Mouse (Mus musculus) forebrain, embryonic 11.5 days (tissue): Measurements from ENCODE around the gene Dedd2. TPM values are rescaled to one million over a fixed set of nuclear protein-coding genes. Genes with fewer than 3 reads are reported as not detected.
A peak's percentile ranks its signal among the peaks of the same experiment; 100 is the strongest.

Experiments
- ATAC-seq: fragments of 200-750 bp; cut with Nextera tagmentation; replicated peaks from 2 replicates; pipeline ENCODE4 v1.8.0; 2017; ENCODE audit warnings: moderate TSS enrichment; ENCODE audit not compliant: low FRiP score
- DNase-seq: peaks from one replicate; pipeline ENCODE4 v3.0.0-alpha.2; 2017; ENCODE audit warnings: low spot score
- H3K27ac ChIP-seq: fragments of 300-500 bp; sonication (generic); 2 replicates; pipeline ENCODE4 v1.5.1; 2014; ENCODE audit warnings: low read depth, low read length
- H3K27me3 ChIP-seq: fragments of 300-500 bp; sonication (generic); 2 replicates; pipeline ENCODE4 v1.6.1; 2014; ENCODE audit warnings: mild to moderate bottlenecking, low read length, mixed read lengths; ENCODE audit not compliant: control insufficient read depth, insufficient read depth
- H3K36me3 ChIP-seq: fragments of 300-500 bp; sonication (generic); 2 replicates; pipeline ENCODE4 v1.6.1; 2014; ENCODE audit warnings: mild to moderate bottlenecking, low read length, moderate library complexity, mixed read lengths; ENCODE audit not compliant: control insufficient read depth, insufficient read depth
- H3K4me1 ChIP-seq: fragments of 300-500 bp; sonication (generic); replicated peaks from 2 replicates; pipeline ENCODE4 v1.6.1; 2014; ENCODE audit warnings: low read length, mixed read lengths; ENCODE audit not compliant: control insufficient read depth, insufficient read depth
- H3K4me2 ChIP-seq: fragments of 300-500 bp; sonication (generic); 2 replicates; pipeline ENCODE4 v1.6.1; 2014; ENCODE audit warnings: low read depth, mild to moderate bottlenecking, low read length, moderate library complexity, mixed read lengths; ENCODE audit not compliant: severe bottlenecking
- H3K4me3 ChIP-seq: fragments of 300-500 bp; sonication (generic); 2 replicates; pipeline ENCODE4 v1.5.1; 2014; ENCODE audit warnings: low read depth, low read length
- H3K9ac ChIP-seq: fragments of 300-500 bp; sonication (generic); 2 replicates; pipeline ENCODE4 v1.6.1; 2014; ENCODE audit warnings: low read length
- H3K9me3 ChIP-seq: fragments of 300-500 bp; sonication (generic); 2 replicates; pipeline ENCODE4 v1.6.1; 2016; ENCODE audit warnings: low read length, mixed read lengths; ENCODE audit not compliant: control insufficient read depth
- WGBS: fragments of 180-500 bp; shearing (Covaris S2); extraction: QIAGEN DNeasy Blood & Tissue Kit; methylation state at CpG from one replicate; pipeline ENCODE4 v1.1.7; 2014; 5-methylcytosine and 5-hydroxymethylcytosine counted together
- polyA plus RNA-seq: library from polyadenylated mRNA; unstranded; fragments of >200 nt; fragmentation: Nextera tagmentation; extraction: Ambion mirVana; gene quantifications from 2 replicates; pipeline ENCODE4 v1.2.1, GENCODE M21; 2014

Dedd2 gene
- polyA plus RNA-seq, 1 experiment from 2014 or later, result 11.2 TPM

DNA sequence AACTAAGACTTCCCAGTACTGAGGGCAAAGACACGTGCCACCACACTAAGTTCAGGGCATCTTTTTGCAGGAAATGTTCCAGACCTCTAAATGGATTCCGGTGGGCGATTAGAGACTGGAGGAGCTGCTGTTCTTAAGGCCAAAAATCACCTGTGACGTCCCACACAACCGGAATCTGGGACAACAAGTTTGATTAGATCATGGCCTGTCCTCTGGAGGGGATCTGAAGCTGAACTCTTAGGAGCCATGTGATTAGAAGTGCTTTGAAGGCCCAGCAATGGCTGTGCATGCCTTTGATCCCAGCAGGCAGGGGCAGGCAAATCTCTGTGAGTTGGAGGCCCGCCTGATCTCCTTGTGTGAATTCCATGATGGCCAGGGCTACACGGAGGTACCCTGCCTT lies 20.2 kb upstream of the Dedd2 start:
- Histone ChIP-seq H3K27me3 (no peaks in the 10 kb centered on the region), H3K9me3 (no peaks in the 10 kb centered on the region), H3K36me3 (peaks cover 12% of the 10 kb centered on the region), H3K4me3 (no peak overlapping the region), H3K27ac (no peak overlapping the region), H3K9ac (no peak overlapping the region), H3K4me1 (peaks cover 6% of the 10 kb centered on the region; the same call in 1 of the 2 replicates), H3K4me2 (no peak overlapping the region)
- DNase-seq (no peak), ATAC-seq (no peak)
- whole genome bisulfite sequencing, result 65% methylated on average over 7 of the region's 7 CpGs

DNA sequence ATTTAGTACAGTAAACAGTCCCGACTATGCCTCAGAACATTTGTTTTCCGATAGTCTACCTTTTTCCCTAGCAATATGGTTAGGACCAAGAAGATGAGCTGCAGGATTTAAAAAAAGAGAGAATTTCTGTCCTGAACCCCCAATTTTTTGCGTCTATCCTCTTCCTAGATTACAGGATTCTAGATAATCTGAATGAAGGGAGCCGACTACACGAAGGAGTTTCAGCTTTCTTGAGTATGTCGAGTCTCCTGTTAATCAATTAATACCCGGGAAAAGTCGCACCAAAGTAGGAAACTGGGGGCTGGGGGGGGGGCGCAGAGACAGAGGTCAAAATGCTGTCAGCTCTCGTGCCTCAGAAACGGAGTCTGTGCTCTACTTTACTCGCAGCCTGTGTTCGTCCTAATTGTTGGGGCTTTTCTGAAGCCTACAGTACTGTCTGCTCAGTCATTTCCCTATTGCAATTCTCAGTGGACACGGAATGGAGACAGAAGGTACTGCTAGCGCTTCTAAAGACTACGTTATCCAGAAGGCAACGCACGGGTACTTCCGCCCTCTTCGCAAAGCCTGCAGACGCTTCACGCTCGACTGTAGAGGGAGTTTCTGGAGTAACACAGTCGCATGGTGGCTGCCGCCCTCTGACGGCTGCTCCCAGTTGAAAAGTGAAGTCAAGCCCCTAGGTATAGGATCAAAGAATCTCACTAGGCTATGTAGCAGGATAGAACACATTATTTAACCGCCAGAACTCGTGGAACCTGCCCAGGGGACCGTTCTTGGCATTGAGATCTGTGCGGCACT lies 18.6 kb upstream of the Dedd2 start:
- no peaks in the 10 kb centered on the region for H3K9me3 ChIP-seq
- peak overlapping the region; percentile 55; the same call in 1 of the 2 replicates for H3K27ac ChIP-seq
- peak overlapping the region; percentile 97 for H3K4me3 ChIP-seq
- peak overlapping the region; percentile 43; the same call in 1 of the 2 replicates for H3K9ac ChIP-seq
- no peaks in the 10 kb centered on the region for H3K27me3 ChIP-seq
- peak; percentile 85 for DNase-seq
- ATAC-seq, result peak; percentile 6; the same call in 1 of the 2 replicates
- 5% methylated on average over 30 of the region's 30 CpGs for WGBS
- peaks cover 3% of the 10 kb centered on the region; the same call in 1 of the 2 replicates for H3K36me3 ChIP-seq
- peak overlapping the region; percentile 81 for H3K4me2 ChIP-seq
- peaks cover 6% of the 10 kb centered on the region; the same call in 1 of the 2 replicates for H3K4me1 ChIP-seq

DNA sequence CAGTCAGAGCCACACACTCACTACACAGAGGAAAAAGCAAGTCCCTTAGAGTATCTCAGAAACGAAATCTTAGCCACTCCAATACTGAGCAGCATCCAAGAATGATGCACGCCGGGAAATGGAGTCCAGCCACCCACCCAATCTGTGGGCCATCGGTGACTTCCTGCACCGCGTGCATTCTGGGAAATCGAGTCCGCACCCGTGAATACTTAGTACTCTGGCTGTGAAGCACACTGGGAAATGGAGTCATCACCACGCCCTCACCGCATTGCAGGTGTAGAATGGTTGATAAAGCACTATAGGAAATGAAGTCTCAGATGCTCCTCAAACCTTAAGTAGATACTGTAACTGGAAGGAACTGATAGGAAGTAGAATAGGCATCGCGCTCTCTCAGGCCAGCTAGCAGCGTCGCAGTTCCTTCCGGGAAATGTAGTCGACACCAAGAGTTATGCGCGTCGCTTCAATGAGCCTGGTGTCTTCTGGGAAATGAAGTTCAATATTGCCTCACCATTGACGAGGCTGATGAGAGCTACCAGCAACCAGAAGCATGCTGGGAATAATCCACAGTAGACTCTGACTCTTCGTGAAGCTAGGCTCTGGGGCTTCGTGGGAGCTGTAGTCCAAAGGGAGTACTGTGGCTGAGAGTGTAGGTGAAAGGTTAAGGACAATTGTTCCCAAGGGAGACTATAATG lies 17.7 kb upstream of the Dedd2 start:
- Histone ChIP-seq H3K9me3 (no peaks in the 10 kb centered on the region), H3K9ac (peak overlapping the region; percentile 96; the same call in 1 of the 2 replicates), H3K4me1 (peaks cover 6% of the 10 kb centered on the region; the same call in 1 of the 2 replicates), H3K27me3 (no peaks in the 10 kb centered on the region), H3K4me3 (peak overlapping the region; percentile 97), H3K36me3 (peaks cover 3% of the 10 kb centered on the region; the same call in 1 of the 2 replicates), H3K27ac (peak overlapping the region; percentile 41; the same call in 1 of the 2 replicates), H3K4me2 (peak overlapping the region; percentile 81)
- DNase-seq (peak; percentile 93), ATAC-seq (peak; percentile 93)
- WGBS, result under 1% methylated on average over 23 of the region's 23 CpGs

DNA sequence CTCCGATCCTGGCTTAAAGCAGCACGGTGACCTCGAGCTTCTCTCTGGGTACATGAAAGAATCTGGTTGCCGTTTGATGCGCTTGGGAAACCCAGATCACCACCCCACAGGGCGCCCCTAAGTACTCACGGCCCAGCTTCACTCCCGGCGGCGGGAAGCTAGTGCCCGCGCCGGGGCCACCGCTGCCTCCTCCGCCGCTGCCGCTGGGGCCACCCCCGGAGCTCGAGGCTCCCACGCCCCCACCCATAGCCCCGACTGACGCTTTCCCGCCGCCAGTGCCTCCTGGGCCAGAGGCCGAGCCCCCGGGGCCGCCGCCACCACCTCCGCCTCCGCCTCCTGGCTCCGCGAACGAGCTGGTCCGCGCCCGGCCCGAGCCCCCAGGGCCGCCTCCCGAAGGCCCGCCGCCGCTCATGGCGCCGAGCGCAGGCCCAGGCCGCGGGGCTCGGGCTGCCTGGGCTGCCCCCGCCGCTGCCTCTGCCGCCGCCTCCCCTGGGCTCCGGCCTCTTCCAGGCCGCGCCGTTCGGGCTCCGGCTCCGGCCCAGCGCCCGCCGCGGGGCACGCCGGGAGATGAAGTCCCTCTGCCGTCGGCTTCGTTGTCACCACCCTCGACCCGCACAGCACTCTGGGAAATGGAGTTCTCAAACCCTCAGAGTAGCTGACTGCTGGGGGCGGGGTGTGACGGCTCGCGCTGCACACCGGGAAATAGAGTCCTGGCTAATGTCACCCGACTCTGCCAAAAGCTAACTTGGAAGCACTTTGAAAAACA lies 17.0 kb upstream of the Dedd2 start, which contains the start of gene Gsk3a:
TSS of gene Gsk3a (minus strand) at position 603 of the 766 bp plus-strand sequence.
- Histone ChIP-seq H3K9me3 (no peaks in the 10 kb centered on the region), H3K4me3 (peak within 1 kb of the TSS; percentile 97), H3K4me2 (peak within 1 kb of the TSS; percentile 81), H3K4me1 (peaks cover 6% of the 10 kb centered on the region; the same call in 1 of the 2 replicates), H3K9ac (peak within 1 kb of the TSS; percentile 96), H3K27ac (peak within 1 kb of the TSS; percentile 41), H3K36me3 (no peaks in the 10 kb centered on the region; the same call in 1 of the 2 replicates), H3K27me3 (no peaks in the 10 kb centered on the region)
- ATAC-seq (peak; percentile 88), DNase-seq (peak; percentile 97)
- under 1% methylated on average over 72 of the region's 76 CpGs for WGBS

DNA sequence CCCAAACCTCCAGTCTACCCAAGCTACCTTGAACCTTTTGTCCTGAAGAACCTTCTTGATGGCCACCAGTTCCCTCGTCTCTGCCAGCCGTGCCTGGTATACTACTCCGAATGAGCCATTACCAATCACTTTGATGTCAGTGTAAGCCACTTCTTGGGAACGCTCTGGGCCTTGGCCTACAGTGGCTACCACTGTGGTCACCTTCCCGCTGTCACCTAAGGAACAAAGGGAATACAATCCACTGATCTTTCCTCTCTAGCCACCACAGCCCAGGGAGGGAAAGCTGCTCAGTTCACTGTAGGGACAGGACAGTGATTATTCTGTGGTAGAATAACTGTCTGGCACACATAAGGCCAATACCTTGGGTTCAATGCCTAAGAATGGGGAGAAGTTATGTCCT lies 15.1 kb upstream of the Dedd2 start:
- Histone ChIP-seq H3K4me1 (peaks cover 6% of the 10 kb centered on the region; the same call in 1 of the 2 replicates), H3K9me3 (no peaks in the 10 kb centered on the region), H3K27me3 (no peaks in the 10 kb centered on the region), H3K4me2 (no peak overlapping the region), H3K36me3 (peaks cover 7% of the 10 kb centered on the region; the same call in 1 of the 2 replicates), H3K4me3 (no peak overlapping the region), H3K27ac (no peak overlapping the region), H3K9ac (no peak overlapping the region; the same call in 1 of the 2 replicates)
- no peak for DNase-seq
- 88% methylated on average over 5 of the region's 5 CpGs for WGBS
- no peak for ATAC-seq

DNA sequence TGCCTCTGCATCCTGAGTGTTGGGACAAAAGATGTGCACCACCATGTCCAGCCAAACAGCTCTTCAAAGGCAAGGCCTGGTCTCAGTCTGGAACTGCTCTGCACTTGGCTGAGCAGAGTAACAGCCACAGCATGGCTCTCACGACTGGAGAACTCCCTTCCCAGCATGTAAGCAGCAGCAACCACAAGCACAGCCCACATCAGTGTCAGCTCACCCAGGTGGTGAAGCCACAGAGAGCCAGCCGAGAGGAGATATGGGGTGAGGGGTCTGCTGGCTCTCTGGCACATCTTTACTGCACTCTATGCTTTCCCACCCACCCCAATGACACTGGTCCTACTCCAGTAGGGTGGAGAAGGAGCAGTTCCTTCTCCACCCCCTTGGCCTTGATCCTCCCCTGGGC lies 12.6 kb upstream of the Dedd2 start:
- H3K9ac ChIP-seq, result no peak overlapping the region
- 77% methylated on average over 2 of the region's 2 CpGs for WGBS
- H3K27me3 ChIP-seq, result no peaks in the 10 kb centered on the region
- H3K4me1 ChIP-seq, result peaks cover 6% of the 10 kb centered on the region; the same call in 1 of the 2 replicates
- ATAC-seq (no peak), DNase-seq (no peak)
- no peak overlapping the region for H3K4me3 ChIP-seq
- no peak overlapping the region for H3K4me2 ChIP-seq
- no peak overlapping the region for H3K27ac ChIP-seq
- peaks cover 21% of the 10 kb centered on the region for H3K36me3 ChIP-seq
- no peaks in the 10 kb centered on the region for H3K9me3 ChIP-seq

DNA sequence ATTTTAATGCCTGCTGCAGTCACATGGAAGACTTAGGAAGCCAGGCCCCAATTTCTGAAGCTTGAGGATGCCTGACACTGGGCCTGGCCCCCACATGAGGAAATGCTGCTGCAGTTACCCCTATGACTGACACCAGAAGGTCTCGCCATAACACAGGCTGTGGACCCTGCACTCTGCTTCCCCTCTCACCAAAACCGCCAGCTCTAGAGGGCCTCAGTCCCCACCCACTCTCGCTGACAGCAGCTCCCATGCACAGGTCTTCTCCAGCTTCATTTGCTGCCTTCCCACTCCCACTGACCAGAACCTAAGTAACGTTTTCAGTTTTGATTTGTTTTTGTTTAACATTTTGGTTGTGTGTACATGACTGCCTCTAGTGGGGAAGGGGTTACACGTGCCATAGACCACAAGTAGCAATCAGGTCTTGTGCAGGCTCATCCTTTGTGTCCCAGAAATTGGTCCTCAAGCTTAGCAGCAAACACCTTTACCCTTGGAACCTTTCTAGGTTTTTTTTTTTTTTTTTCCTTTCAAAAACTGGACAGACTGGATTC lies 11.8 kb upstream of the Dedd2 start:
- Histone ChIP-seq H3K4me3 (no peak overlapping the region), H3K4me1 (peaks cover 6% of the 10 kb centered on the region; the same call in 1 of the 2 replicates), H3K27me3 (no peaks in the 10 kb centered on the region), H3K36me3 (peaks cover 21% of the 10 kb centered on the region), H3K9ac (no peak overlapping the region), H3K27ac (no peak overlapping the region), H3K9me3 (no peaks in the 10 kb centered on the region), H3K4me2 (no peak overlapping the region)
- WGBS, result 65% methylated on average over 5 of the region's 5 CpGs
- ATAC-seq, result no peak
- no peak for DNase-seq
